Mouse (Mus musculus) G1E-ER4 (cell line): ENCODE data around the gene Ogfrl1. TPM values are rescaled to one million over a fixed set of nuclear protein-coding genes. Genes with fewer than 3 reads are reported as not detected.

Experiments
- GATA1 ChIP-seq: IDR thresholded peaks from one replicate; pipeline ENCODE4 v1.8.0; 2012; ENCODE audit warnings: low read length, inconsistent platforms
- polyA plus RNA-seq: library from polyadenylated mRNA; stranded (reverse); fragments of >175 nt; gene quantifications from 2 replicates; pipeline ENCODE4 v1.2.3, GENCODE M21; 2012

Gene Ogfrl1
- polyA plus RNA-seq, 1 experiment, result 10.2 TPM

GRCm38 (mm10) chr1:23379911-23380740 lies 17.4 kb downstream of the Ogfrl1 start:
- no peak for TF ChIP-seq GATA1

GRCm38 (mm10) chr1:23379321-23379720 lies 18.3 kb downstream of the Ogfrl1 start:
- no peak for TF ChIP-seq GATA1

- no peak for TF ChIP-seq GATA1
These were observed 20.0 kb downstream of the Ogfrl1 start for GRCm38 (mm10) chr1:23377572-23377971.

DNA sequence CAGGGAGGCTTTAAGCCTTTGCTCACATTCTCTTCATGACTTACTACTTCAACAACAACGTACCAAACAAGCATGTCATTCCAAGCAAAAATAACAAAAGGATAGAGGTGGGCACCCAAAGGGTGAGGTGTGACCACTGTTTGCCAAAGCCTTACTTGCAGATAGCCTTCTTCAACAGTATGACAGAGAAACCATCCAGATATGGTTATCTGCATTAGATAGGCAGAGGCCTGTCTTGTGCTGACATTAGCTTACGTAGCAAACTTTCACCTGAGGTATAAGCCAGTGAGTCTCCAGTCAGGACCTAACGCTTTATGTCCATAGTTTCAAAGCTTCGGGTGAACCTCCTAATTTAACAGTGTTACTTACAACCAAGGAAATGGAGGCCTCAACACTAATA lies 23.4 kb downstream of the Ogfrl1 start:
- no peak for TF ChIP-seq GATA1

DNA sequence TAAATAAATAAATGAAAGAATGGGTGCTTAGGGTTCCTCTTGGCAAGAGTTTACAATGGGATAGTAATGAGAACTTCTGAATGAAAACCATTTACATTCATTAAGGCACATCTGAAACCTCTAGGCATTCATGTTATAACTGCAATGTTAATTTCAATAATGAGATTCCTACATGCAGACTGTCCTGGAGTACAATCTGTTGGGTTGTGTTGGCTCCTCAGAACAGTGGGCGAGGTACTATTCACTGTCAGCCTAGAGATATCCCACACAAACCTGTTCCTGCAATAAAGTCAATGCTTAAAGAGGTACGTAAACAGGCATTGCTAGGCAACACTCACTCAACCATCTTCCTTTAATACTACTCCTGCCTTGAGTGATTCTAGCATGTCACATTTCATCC lies 32.0 kb downstream of the Ogfrl1 start:
- no peak for TF ChIP-seq GATA1

DNA sequence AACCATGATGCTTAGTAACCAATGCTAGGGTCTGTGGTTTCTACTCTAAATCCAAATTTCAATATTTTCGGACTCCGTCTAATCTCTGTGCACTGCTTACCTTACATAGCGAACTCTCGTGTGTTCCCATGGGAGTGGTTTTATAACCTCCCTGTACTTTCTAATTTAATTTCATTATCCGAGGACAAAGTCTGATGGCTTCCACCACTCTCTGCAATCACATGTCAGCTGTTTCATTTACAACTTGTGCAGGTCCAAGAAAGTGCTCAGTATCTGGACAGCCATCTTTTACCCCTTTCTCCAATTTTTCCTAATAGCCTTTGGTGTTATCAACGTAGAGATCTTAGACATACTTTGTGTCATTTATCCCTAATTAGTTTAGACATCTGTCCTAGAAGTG lies 44.7 kb downstream of the Ogfrl1 start:
- no peak for TF ChIP-seq GATA1

DNA sequence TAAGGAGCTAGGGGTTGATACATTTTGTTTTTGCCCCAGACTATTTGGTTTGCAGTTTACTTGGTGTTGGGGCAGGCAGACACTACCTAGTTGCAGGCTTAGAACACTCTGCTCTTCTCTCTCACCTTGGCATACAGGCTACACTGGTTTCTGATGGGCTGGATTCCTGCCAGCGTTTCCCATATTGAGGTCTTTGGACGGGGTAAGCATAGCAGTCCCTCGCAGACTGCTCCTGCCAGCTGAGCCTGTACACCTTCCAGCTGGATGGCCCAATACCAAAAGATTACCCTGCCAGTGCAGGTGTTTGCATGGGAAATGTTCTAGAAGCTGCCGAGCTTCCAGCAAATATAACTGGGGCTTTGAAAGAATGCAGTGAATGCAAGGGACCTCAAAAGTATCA lies 45.8 kb downstream of the Ogfrl1 start:
- no peak for TF ChIP-seq GATA1

DNA sequence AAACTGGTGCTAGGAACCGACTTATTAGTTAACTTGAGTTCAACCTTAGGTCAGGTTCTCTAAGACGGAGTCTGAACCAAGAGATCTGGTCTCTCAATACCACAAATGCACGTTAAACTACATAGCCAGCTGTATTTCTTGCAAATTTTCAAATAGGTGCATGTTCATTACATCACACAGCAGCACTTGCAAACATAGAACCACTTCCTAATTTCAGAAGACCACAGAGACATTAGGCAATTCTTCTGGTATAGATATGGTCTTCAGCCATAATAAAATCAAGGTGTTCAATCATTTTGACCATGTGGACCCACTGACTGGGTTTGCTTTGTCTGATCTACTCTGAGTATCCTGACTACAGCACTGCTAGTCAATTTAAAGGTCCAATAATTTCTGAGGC lies 51.9 kb downstream of the Ogfrl1 start:
- TF ChIP-seq GATA1, result no peak

GRCm38 (mm10) chr1:23342864-23343263 lies 54.7 kb downstream of the Ogfrl1 start:
- no peak for TF ChIP-seq GATA1

- no peak for TF ChIP-seq GATA1
These were observed 55.3 kb downstream of the Ogfrl1 start for GRCm38 (mm10) chr1:23342224-23342623.

DNA sequence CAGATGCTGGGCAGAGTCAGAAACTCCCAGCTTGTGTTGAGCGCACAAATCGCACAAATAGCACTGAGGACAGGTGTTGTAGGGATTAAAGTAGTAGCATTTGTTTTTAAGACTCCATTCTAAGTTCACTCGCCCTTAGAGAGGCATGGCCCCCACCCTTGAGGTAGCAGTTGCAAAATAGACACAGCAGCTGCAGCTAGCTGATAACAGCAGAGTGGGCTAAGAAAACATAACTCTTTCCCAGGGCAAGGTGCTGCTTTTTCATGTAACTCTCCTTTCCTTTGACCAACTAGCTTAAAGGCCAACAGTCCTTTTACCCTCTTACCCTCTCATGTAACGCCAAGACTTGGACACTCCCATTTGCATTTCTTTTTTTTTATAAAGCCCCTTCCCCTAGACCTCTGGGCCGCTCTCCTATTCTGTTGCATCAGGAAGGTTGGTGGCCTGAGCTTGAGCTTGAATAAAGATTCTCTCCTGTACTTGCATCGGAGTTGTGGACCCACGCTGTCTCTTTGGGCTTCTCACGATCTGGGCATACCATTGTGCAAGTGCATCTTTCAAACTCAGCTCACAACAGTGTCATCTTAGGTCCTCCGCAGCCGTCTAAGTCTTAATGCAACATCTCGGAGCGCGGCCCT lies 61.7 kb downstream of the Ogfrl1 start:
- no peak for TF ChIP-seq GATA1

DNA sequence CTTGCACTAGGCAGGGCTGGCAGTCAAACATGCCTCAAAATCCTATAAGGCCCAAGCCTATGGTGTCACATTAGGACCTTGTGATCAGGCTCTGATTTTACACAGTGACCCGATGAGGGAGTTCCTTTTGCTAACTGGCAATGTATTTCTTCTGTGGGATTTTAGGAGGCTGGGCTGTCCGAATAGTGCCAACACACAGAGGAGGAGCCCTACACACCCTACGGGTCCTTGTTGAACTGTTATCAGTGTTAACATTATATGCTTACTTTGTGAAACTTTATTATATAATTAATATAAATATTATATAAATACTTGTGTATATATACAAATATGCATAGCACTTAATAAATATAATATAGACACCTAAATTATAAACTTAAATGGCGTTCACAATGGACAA lies 62.5 kb downstream of the Ogfrl1 start:
- no peak for TF ChIP-seq GATA1

- TF ChIP-seq GATA1, result no peak
These were observed 65.4 kb downstream of the Ogfrl1 start for GRCm38 (mm10) chr1:23332192-23332591.

DNA sequence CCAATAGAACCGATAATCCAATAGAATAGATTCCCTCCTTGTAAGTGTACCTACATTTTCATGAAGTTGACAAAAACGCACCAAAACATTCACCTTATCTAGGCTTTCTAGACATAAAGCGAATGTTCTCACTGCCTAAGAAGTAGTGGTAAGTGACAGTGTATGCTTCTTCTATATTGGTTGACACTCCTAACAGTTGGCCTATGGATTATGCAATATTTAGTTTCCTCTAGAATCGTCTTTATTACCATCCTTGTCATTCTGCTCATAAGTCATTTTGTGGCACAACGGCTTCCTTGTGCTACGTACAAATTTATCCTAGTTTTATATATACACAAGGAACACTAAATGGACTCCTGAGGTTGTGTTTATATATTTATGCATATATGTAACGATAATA lies 72.4 kb downstream of the Ogfrl1 start:
- no peak for TF ChIP-seq GATA1

DNA sequence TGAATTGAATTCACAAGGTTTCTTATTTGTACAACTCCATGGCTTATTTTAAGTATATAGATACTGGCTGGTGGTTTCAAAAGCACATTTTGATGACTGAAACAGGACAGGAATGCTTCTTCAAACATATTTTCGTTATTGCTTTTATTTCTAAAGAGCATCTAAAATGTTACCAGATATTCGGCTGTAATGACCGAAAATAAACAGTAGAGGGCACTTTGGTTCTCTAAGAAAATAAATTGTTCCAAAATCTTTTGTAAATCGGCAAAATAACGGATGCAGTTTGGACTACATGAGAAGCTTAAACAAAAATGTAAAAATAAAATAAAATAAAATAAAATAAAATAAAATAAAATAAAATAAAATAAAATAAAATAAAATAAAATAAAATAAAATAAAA lies 73.3 kb downstream of the Ogfrl1 start:
- no peak for TF ChIP-seq GATA1

GRCm38 (mm10) chr1:23323286-23323685 lies 74.3 kb downstream of the Ogfrl1 start:
- TF ChIP-seq GATA1, result no peak

- TF ChIP-seq GATA1, result no peak
These were observed 75.4 kb downstream of the Ogfrl1 start for GRCm38 (mm10) chr1:23322208-23322607.
